Mouse (Mus musculus) T-helper 2 cell (primary cell): ENCODE results near the gene Fam163a.
"Not testable (repeated sequence)": the region's sequence is repeated elsewhere in the genome, so short reads cannot be mapped to it uniquely, and the experiment has no call there.

Experiments
- in situ Hi-C: fragments of 300-600 bp; cut with MboI, MseI; formaldehyde crosslinking; loops from one replicate; pipeline ENCODE4 v1.15.1; 2025; ENCODE audit warnings: high pct_unique_total_duplicates

Fam163a gene

GRCm38 (mm10) chr1:156204656-156205131, at the start of gene Fam163a:
TSS of gene Fam163a (minus strand) at chr1:156205026.
- in situ Hi-C loops, result no loop called here

DNA sequence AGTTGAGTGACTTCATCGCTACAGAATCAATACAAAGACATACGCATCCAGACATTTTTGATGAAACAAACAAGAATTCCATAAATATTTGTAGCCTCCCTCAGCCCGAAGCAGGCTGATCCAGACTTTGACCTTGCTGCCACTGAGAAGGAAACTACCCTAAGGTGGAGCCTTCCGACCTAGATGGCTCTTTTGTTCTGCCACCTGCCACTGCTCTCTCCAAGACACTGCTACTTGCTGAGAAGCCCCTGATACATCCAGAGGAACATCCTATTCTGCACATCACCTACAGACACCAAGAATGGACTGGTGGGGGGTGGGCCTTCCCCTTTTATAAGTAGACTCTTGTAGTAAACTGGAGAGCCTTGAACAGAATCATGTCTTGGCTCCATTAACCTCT, 46.3 kb upstream of the Fam163a start:
- in situ Hi-C loops, result not testable (repeated sequence)

- in situ Hi-C loops, result no loop called here
Measured at GRCm38 (mm10) chr1:156247893-156248292, 43.1 kb upstream of the Fam163a start.

DNA sequence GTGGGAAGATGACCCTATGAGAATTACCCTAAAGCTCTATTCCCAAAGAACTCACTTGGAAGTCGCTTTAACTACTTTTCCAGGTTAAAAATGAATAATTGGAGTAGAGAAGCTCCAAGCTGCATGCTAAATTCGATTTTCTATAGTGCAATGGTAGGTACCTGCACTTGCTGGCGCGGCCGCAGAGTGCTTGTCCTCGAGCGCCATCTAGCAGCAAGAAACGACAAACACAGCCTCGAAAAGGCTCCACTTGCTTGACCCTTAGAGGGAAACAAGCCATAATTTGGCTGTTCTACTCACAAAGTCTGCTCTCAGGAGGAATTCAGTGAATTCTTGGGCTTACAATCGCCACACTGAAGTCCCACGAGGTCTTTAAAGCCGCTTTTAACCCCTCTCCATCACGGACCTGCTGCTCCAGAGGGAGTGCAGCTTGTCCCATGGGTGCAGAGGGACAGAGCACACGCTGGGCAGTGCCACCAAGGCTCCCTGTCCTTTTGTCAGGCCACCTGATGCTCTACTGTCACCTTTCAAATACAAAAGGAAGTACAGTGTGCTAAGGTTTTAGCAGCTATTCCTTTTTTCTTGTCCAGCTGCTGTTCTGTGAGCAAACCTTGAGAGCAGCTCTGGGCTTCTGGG, 37.0 kb upstream of the Fam163a start:
- in situ Hi-C loops, result loop anchor here (5.0 kb wide), 1 partner anchor 160 kb away; no protein-coding TSS in a partner anchor

DNA sequence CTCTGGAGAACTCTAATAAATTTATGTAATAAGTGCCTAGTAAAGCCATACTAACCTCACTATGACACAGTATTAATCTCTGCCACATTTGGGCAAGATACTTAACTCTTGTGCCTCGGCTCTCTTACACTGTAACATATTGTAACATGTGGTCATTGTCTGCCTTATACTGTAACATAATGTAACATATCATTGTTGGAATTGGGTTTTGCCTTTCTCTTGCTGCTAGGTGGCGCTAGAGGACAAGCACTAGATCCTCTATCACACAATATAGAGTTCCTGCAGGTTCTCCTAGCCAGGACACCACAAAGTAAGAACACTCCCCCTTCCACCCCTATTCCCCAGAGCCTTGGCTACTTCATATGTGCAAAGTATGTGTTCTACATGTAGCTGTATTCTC, 36.2 kb upstream of the Fam163a start:
- in situ Hi-C loops, result loop anchor here (5.0 kb wide), 1 partner anchor 159 kb away; no protein-coding TSS in a partner anchor

- in situ Hi-C loops, result no loop called here
Measured at GRCm38 (mm10) chr1:156231122-156231521, 26.3 kb upstream of the Fam163a start.

DNA sequence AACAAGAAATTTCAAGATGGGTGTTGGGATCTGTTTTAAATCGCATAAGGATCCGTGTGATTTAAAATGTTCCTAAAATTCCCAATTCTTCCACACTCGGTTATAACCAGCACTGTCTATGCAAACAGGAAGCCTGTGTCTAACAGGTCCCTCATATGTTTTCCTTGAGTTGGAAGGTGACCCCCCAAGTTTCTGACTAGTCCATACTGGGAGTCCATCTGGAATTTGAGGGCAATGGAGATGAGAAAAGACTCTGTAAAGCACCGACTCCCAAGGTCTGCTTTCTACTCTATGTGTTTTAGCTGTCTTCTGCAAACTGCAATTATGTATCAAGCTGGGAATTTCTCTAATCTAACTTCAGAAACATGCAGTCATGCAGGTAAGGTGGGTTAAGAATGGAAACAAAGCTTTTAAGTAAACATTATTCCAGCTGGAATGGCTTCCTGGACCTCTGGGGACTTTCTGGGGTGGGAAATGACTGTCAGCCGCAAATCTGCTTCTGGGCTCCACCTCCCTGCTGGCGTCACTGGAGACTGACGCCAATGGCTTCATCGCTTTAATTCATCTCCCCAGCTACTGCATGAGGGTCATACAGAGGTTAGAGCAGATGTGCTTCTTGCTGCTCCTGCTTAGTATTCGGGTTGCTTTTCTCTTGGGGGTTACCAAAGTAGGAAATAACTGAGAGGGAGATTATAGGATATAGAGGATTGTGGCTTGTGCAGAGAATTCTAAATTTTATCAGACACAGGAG, 25.7 kb upstream of the Fam163a start:
- in situ Hi-C loops, result no loop called here

DNA sequence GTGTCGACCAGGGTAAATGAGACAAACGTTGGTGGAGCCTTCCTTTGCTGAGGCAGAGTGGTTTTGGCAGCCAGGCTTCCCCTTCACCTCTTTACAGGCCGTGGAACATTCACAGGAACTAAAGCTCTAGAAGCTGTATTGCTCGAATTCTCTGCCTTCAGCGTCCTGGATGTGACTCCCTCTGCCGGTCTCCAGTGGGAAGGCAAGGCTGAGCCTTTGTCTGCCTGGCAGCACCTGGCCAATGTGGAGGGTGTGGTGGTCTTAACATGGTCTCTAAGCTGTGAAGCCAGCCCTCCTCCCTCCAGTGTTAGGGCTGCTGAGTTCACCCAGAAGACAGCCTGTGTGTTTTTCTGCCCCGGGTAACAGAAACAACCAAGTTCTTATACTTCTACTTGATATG, 24.6 kb upstream of the Fam163a start:
- in situ Hi-C loops, result no loop called here

DNA sequence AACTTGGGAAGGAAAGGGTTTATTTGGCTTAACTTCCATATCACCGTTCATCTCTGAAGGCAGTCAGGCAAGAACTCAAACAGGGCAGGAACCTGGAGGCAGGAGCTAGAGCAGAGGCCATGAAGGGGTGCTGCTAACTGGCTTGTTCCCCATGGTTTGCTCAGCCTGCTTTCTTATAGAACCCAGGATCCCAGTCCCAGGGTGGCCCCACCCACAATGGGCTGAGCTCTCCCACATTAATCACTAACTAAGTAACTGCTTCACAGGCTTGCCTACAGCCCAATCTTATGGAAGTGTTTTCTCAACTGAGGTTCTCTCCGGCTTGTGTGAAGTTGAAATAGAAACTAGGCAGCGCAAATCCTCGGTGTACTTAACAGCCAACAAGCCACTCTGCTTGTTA, 23.9 kb upstream of the Fam163a start:
- in situ Hi-C loops, result no loop called here

GRCm38 (mm10) chr1:156226903-156227302, 22.1 kb upstream of the Fam163a start:
- in situ Hi-C loops, result no loop called here

DNA sequence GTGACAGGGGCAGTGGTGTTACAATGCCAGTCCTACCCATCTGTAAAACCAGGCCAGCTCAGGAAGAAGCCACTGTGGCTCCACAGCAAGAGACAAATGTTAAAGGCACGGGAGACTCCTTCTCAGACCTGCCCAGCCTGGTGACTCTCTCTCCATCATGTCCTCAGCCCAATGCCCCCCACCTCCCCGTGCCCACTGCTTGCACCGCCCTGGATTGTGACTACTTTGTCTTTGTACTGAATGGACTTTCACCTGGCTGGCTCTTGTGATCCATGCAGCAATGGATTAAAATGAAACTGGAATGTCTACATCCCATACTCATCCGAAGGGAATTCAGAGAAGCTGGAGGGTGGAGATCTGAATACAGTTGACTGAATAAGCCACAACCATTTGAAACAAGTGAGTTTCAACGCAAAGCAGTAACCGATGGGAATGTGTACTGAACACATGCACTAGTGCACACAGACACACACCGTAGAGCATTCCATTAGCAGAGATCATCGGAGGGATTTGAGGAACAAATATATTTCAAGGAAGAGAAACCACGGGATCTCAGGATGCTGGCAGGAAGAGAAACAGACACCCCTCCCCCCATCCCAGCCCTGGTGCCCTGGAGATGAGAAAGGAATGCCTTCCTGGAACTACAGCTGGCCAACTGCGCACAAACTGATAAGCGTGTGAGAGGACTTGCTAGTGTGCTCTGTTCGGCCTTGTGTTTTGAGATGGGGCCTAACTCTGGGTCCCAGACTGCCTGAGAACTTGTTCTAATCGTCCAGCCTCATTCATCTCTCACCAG, 17.6 kb upstream of the Fam163a start:
- in situ Hi-C loops, result no loop called here

DNA sequence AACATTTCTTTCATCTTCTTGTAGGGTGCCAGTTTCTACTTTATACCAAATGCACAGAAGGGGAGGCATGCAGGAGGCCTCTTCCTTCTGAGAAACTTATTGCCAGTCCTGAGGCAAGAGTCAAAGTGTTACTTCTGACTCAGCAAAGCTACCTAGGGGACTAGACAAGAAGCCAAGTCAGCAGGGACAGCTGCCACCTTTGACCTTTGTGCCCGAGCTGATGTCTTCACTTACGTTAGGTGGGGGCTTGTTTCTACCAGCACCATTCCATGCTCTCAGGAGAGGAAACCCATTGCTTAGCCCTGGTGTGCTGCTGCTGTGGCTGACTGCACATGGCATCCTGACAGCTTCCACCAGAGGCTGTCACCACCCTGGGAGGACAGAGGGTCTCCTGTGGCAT, 16.5 kb upstream of the Fam163a start:
- in situ Hi-C loops, result no loop called here

DNA sequence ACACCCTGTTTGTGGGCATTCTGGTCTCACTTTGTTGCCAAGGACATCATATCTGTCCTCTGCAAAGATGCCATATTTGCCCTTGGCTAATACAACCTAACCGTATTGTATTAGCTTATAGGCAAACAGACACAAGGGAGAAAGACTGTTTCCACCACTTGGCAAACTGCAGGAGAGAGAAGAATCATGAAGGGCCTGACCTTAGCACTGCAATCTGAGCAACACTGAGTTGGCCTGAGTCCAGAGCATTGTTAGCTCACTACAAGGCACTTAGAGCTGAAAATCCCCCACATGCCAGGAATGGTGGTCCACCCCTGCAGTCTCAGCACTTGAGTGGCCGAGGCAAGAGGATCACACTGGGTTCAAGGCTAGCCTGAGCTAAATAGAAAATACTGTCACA, 13.7 kb upstream of the Fam163a start:
- in situ Hi-C loops, result no loop called here

- in situ Hi-C loops, result no loop called here
Measured at GRCm38 (mm10) chr1:156217941-156218340, 13.1 kb upstream of the Fam163a start.

- in situ Hi-C loops, result no loop called here
Measured at GRCm38 (mm10) chr1:156217393-156217792, 12.6 kb upstream of the Fam163a start.

DNA sequence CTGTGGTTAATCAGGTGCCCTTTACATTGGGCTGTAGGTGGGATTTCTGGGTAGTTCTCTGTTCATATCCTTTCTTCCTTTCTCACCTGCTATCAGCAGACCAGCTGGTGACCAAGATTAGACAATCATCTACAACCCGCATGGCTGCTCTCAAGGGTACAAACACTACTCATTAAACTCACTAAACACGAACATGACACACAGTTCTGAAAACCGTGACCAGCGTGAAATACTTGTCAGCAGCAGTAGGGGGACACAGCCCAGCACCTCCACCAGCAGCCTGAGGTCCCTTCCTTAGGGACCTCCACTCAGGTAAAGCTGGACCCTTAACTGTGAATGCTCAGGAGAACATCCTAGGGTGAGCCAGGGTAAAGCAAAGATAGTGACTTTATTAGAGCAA, 11.4 kb upstream of the Fam163a start:
- in situ Hi-C loops, result no loop called here

DNA sequence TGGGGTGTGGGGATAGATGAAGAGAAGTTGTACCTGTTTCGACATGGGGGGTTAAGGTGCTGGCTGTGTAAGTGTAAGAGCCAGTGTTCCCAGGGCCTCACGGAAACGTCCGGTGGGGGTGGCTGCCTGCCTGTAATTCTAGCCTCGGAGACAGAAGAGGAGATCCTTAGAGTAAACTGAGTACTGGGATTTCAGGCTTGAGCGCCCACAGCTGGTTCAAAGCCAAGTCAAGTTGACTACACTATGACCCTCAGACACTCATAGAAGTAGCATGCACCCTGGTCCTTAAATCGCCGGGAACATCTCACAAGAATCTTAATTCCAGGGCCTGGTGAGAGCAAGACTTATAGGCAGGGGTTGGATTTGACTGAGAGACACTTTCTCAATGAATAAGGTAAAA, 9.8 kb upstream of the Fam163a start:
- in situ Hi-C loops, result no loop called here

DNA sequence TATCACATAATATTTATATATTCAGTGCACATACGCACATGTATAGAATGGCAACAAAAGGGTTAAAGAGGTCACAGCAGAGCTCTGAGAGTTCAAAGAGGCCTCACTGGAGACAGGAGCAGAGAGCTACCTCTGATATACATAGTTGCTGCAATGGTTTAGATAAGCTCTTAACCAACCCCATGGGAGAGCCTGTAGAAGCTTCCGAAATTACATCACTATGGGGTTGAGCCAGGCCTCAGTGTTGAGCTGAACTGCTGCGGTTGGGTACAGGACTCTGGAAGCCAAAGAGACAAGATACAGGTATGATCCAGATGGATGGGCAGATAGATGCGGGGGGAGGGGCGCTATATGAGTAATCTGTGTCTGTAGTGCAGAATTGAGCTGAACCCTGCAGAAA, 8.1 kb upstream of the Fam163a start:
- in situ Hi-C loops, result no loop called here

DNA sequence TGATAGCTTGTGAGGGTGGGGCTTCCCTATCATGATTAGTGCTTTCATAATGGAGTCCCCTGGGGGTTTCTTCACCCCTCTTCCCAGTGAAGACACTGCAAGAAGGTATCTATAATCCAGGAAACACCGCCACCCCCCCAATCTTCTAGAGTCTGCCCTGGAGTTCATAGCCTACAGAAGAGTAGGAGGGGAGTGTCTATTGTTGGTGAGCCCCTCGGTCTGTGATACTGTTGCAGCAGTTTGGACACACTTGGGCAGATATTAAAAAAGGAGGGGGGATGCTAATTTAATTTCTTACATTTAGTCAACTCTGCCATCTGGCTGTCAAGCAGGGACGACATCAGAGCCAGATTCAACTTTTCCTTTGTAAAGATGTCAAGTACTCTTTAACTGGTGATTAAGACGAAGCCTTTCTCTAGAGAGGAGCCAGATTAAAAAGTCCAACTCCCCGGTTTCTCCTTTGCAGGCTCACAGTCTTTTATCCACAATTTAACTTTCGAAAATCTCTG, 7.0 kb upstream of the Fam163a start:
- in situ Hi-C loops, result no loop called here

GRCm38 (mm10) chr1:156205164-156205563, 338 bp upstream of the Fam163a start:
- in situ Hi-C loops, result no loop called here

GRCm38 (mm10) chr1:156203961-156204655, 718 bp downstream of the Fam163a start:
- in situ Hi-C loops, result no loop called here

- in situ Hi-C loops, result no loop called here
Measured at GRCm38 (mm10) chr1:156202661-156203060, 2.2 kb downstream of the Fam163a start.
